17 mouse cellular contexts compared by ENCODE assay signal in the genomic region with DNA sequence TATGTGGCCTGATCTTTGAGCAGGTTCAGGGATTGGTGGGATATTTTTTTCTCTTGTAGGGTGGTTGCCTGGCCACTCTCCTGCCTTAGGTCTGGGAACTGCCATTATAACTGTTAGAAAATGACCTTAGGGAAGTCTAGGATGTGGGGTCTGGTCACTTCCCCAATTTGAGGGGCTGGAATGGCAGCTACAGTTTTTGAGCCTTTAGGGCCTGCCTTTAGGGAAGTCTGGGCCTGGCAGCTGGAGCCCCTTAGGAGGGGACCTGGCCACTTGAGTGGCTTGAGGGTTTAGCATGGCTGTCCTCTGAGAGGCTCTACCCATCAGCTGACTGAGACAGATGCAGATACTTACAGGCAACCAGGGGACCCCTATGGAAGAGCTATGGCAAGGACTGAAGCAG. TPM values are rescaled to one million over a fixed set of nuclear protein-coding genes. Genes with fewer than 3 reads are reported as not detected.
"Had no signal": no experiment of that assay in that cellular context is flagged by ENCODE, and none has a peak within 500 bp of the region (broad histone marks: within the 10 kb centered on the region; RNA-seq: fewer than 3 reads in every experiment).

No protein-coding gene starts in this region.

- H3K4me1 ChIP-seq: neural tube, embryonic 12.5 days; neural tube, embryonic 13.5 days; neural tube, embryonic 15.5 days; stomach, embryonic 15.5 days had no signal

- H3K27ac ChIP-seq: neural tube, embryonic 12.5 days; neural tube, embryonic 13.5 days; neural tube, embryonic 15.5 days; stomach, embryonic 15.5 days; stomach, postnatal 0 days had no signal

- H3K4me2 ChIP-seq: neural tube, embryonic 12.5 days; neural tube, embryonic 13.5 days; neural tube, embryonic 15.5 days; stomach, embryonic 15.5 days had no signal

- DNase-seq: retina, postnatal 1 day; right cerebral cortex, adult 18-20 months; right cerebral cortex, postnatal 25 days; right cerebral cortex, postnatal 4 days; spleen, adult 18-20 months; thymus, adult 18-20 months; thymus, adult 2 months; thymus, postnatal 14 days; thymus, postnatal 25 days; thymus, postnatal 36 days; thymus, postnatal 4 days had no signal

- H3K9ac ChIP-seq: neural tube, embryonic 12.5 days; neural tube, embryonic 13.5 days; neural tube, embryonic 15.5 days; stomach, embryonic 15.5 days had no signal

- H3K4me3 ChIP-seq: neural tube, embryonic 12.5 days; neural tube, embryonic 13.5 days; neural tube, embryonic 15.5 days; stomach, embryonic 15.5 days had no signal

- H3K36me3 ChIP-seq: neural tube, embryonic 12.5 days; neural tube, embryonic 15.5 days; stomach, embryonic 15.5 days had no signal

- H3K9me3 ChIP-seq: neural tube, embryonic 12.5 days; neural tube, embryonic 13.5 days; neural tube, embryonic 15.5 days; stomach, embryonic 15.5 days had no signal

- H3K27me3 ChIP-seq: neural tube, embryonic 12.5 days; neural tube, embryonic 15.5 days; stomach, embryonic 15.5 days had no signal

RNA-seq across cellular contexts. Expression of a gene that starts 12.7 kb away (rescaled TPM):
- total RNA-seq: neutrophil, adult 5-6 weeks had no signal
